Mouse (Mus musculus) layer of hippocampus, postnatal 25 days (tissue): ENCODE measurements around the gene Ptpn12. TPM values are rescaled to one million over a fixed set of nuclear protein-coding genes. Genes with fewer than 3 reads are reported as not detected.

Source experiments
- DNase-seq, 2 experiments: peaks; one replicate each; pipeline ENCODE4 v3.0.0; 2022; ENCODE audit warnings: mixed read lengths in 2 of 2, low spot score in 1 of 2; ENCODE audit errors: extremely low spot score in 1 of 2
- total RNA-seq, 2 experiments: library from RNA; stranded (reverse); gene quantifications; 2 replicates each; pipeline ENCODE4 v1.2.3; 2021

Ptpn12 gene
- total RNA-seq, 2 experiments from 2014 or later, result 31.6 to 40.0 TPM

DNA sequence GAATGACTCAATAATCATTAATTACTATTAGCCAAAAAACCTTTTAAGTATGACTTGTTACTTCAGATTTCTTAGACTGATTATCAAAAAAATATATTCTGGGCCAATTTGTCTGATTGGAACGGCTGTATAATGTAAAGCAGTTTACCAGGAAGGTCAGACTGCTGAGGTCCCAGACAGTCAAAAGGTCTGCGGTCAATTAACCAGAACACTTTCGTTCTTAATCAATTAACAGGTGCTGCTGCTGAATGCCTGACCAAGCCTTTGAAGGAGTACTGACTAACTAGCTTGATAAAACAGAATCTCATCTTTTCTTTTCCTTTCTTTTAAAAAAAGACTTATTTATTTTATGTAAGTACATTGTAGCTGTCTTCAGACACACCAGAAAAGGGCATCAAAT is 23.1 kb downstream of the Ptpn12 start:
- no peak for DNase-seq

DNA sequence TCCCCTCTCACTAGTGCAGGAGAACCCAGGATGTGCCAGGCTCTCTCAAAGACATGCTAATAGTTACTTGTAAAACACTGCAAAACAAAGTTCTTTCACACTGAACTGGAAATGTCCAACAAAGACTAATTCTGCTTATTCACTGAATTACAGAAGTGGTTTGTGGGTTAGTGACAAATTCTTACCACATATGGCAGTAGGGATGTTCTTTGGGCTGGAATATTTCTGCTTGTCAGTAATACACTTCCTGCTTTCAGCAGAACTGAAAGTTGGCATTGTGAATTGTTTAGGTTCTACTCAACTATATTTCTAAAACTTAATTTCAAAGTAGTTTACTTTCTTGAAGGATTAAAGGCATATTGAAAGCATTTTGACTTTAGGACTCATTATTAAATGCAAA is 25.5 kb downstream of the Ptpn12 start:
- DNase-seq, result no peak

DNA sequence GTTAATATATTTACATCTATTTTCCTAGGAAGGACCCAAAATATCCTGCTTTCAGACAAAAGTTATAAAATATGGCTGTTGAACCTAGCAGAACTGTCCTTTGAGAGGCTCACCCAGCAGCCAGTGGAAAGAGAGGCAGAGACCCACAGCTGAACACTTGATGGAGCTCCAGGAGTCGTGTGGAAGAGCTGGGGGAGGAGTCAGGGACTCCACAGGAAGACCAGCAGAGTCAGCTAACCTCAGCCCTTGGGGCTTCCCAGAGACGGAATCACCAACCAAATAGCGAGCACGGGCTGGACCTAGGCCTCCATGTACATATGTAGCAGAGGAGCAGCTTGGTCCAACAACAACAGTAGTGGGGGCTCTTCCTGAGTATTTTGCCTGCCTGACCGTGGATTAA is 38.6 kb downstream of the Ptpn12 start:
- no peak for DNase-seq

DNA sequence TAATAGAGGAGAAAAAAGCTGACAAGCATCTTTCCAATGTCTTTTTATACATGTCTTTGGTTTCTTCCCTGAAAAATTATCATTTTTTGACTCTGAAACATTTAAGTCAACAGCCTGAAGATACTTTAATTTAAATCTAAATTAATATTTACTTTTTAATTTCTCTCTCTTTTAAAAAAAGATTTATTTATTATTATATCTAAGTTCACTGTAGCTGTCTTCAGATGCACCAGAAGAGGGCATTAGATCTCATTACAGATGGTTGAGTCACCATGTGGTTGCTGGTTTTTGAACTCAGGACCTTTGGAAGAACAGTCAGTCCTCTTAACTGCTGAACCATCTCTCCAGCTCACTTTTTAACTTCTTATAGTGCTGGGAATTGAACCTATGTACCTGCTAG is 44.8 kb downstream of the Ptpn12 start:
- no peak for DNase-seq

DNA sequence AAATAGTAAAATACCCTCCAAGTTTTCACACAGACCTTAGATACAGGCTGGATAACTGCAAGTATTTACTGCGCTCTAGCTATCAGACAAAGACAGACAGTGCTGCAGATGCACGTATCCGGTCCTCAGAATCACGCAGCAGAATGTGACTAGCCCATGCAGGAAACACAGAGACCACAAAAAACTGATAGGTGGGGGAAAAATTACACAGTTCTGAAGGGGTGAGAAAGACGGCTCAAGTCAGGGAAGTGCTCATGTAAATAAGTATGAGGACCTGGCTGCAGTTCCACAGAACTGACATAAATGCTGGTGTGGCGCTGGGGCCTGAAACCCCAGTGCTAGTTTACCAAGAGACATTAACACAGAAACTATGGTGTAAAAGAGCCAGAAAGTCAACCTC is 53.0 kb downstream of the Ptpn12 start:
- no peak for DNase-seq

DNA sequence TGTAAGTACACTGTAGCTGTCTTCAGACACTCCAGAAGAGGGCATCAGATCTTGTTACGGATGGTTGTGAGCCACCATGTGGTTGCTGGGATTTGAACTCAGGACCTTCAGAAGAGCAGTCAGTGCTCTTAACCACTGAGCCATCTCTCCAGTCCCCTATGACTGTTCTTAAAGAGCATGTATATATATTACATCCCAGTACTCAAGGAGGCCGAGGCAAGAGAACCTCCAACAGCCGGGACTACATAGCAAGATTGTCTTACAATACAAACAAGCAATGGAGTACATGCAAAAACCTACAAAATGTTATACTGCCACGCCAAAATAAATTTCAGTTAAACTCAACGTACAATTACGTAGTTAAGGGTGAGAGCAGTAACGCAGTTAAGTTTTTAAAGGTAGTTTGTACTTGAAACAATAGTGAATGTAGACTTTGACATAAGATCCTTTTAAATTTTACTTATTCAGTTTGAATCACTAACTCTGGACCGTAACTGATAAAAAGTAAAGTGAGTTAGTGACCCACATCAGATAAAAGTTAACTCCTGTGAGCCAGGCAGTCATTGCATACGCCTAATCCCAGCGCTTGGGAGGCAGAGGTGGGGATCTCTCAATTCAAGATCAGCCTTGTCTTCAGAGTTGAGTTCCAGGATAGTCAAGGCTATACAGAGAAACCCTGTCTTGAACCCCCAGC is 53.9 kb downstream of the Ptpn12 start:
- DNase-seq, result no peak

DNA sequence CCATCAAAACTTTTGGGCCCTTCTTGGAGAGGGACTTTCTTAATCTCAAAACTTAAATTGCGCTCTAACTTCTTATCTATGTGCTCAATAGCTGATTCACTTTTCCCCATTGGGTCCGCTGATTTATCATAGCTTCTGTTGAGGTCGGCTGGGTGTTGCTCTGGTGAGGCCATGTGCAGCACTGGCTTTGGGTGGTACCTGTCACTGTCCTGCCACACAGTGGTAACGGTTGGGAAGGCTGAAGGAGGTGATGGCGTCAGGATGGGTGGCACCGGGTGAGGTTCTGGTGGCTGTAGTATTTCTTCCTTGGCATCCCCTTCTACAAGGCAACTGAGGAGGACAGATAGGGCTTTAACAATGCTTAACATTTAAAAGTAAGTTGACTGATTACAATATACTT is 57.3 kb downstream of the Ptpn12 start:
- no peak for DNase-seq

DNA sequence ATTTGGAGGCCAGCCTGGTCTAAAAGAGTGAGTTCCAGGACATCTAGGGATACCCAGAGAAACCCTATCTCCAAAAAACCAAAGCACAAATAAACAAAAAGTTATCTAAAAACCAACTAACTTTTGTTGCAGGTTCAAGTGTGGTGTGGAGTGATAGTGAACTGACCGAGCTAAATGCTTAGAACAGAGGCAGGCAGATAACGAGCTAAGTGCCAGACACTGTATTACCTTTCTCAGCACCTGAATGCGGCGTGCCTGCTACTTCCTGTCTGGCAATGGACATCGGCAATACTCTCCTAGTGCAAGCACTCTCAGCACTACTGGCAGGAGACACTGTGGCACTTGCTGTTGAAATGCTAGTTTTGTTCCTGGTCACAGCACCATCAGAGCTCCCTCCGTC is 58.2 kb downstream of the Ptpn12 start:
- DNase-seq, result no peak

DNA sequence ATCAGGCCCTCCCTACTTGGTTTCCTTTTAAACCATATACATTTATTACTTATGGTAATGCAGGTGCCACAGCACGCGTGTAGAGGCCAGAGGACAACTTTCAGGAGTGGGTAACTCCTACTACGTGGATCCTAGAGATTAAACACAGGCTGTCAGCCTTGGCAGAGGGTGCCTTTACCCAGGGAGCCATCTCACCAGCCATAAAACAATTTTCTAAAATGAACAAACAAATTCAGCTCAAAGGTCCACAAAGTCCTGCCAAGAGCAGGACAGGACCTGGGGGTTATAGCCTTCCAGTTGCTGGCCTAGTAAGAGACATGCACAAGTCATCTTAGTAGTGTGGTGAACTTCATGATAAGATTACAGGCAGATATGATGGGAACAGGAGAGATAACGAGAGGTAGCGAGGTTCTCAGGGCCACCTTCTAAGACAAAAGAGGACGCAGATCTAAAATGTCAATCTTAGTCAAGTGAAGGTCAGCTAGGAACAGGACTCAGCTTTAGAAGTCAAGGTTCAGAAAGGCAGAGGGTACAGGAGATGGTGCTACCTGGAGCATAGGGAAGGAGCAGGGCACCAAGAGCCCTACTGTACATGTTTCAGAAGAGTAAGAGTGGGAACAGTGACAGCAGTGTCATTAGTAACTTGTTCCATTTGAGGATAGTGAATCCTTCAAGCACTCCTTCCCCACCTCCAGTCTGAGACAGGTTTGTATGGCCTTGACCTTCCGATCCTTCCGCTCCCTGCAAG is 65.5 kb downstream of the Ptpn12 start:
- no peak for DNase-seq

DNA sequence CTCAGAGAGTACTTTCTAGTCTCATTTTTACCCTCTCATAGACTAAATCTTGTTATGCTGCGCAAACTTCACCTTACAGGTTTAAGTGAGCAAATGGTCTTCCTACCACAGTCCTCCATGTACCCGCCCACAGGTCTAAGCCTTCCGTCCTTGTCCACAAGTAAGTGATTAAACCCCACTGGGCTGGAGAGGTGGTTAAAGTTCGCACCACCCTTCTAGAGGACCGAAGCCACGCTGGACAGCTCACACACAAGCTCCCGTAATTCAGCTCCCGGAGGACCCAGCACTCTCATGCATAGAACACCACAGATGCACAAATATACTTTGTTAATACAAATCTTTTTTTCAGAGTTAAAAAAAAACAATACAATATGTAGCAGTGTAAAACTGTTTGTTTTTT is 69.4 kb downstream of the Ptpn12 start:
- no peak for DNase-seq

DNA sequence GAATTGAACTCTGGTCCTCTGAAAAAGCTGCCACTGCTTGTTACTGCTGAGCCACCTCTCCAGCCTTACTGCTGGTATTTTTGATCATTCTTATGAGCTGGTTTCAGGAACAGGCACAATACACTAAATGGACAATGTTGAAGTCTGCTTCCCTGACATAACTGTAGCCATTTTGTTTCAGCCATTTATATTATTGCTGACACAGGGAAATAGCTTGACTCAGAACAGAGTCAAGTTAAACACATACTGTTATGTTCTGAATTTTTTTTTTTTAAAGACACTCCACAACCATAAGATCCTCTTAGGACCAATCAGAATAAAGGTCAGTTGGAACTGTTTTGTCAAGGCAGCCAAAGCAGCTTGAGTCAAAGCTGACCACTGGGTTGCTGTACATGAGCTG is 72.2 kb downstream of the Ptpn12 start:
- no peak for DNase-seq

DNA sequence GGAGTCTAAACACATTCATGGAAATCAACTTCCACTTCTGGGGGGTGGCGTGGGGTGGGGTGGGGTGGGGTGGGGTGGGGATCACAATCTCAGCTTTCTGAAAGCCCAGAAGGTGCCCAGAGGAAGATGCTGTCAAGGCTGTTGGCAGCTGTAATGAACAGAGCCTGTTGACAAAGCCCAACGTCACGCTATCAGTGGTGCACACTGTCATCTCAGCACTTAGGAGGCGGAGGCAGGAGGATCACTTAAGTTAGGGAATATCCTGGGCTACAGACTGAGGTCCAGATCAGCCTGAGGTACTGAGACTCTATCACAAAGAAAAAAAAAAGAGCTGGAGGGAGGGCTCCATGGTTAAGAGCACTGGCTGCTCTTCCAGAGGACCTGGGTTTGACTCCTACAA is 81.0 kb downstream of the Ptpn12 start:
- no peak for DNase-seq

DNA sequence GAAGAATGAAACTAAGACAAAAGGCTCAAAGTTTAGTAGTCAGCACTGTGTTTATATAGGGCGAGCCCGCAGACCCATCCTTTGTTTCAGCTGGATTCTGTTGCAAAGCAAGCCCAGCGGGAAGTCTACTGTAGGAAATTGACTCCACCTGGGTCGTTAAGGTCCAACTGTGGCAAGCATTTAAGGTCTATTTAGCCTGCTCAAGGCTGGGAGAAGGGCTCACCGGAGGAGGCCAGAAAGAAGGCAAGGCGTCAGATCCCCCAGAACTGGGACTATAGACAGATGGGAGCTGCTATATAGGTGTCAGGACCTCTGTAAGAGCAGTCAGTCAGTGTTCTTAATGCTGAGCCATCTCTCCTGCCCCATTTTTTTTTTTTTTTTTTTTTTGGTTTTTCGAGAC is 81.7 kb downstream of the Ptpn12 start:
- DNase-seq, result no peak

DNA sequence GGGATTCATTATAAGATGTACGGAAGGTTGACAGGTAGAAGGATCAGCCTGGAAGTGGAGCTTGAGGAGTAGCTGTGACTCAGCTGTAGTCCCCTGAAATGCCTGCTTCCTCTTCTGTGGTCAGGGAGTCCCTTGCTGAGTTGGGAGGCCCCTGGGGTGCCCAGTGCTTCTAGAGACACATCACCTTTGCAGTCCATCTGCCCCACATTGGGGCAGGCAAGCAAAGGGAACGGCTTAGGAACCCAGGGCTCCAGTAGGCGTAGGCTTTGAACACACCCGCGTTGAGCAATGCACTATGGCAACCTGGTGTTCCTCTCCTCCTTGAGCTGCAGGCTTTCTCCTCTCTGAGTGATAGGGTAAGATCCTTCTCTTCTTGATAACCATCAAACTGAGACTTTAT is 82.6 kb downstream of the Ptpn12 start:
- no peak for DNase-seq

DNA sequence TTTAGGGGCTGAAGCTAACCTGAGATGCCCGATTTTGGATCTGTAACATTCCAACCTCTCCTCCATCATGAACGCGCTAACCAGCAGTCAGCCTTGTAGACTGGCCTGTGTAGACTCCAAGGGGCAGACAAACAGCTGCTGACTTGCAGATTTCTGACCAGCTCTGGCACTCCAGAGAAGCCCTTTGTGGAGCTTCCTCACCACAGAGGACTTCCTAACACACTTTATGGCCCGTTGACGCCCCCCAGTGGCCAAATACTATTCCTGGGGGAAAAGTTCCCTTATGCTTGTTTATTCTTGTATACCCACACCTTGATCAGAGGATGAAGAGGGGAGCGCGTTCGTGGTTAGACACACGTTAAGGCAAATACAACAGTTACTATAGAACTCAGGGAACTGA is 86.7 kb downstream of the Ptpn12 start:
- peak in 1 of 2 experiments; percentile 64 for DNase-seq

DNA sequence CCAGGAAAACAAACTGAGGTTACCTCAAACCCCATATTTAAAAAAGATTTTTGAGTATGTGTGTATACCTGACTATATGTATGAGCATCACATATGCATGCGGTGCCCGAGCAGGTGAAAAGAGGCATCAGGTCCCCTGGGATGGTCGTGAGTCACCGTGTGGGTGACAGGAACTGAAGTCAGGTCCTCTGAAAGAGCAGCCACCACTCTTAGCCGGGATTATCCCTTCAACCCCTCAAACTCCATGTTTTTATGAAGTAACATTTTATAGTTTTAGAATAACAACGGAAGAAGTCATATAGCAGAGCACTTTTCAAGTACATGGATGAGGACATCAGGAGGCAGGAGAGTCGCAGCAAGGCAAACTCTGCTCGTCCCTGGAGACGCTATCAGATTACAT is 87.2 kb downstream of the Ptpn12 start:
- no peak for DNase-seq

DNA sequence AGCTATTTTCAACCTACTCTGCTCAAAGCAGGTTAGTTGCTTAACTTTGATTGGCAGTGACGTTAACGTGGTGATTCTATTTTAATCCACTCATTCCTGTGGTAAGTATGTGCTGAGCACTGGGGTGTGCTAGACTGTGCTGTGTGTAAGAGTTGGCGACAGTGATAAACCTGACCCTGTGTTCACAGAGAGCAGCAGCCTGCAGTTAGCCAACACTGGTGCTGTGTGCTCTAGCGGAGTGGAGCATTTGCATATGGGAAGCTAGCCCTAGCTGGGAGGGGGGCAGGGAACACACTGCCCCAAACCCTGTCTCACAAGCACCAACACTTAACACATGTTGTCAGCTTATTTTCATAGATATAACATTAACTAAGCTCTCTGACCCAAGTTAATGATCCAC is 87.8 kb downstream of the Ptpn12 start:
- DNase-seq, result no peak

DNA sequence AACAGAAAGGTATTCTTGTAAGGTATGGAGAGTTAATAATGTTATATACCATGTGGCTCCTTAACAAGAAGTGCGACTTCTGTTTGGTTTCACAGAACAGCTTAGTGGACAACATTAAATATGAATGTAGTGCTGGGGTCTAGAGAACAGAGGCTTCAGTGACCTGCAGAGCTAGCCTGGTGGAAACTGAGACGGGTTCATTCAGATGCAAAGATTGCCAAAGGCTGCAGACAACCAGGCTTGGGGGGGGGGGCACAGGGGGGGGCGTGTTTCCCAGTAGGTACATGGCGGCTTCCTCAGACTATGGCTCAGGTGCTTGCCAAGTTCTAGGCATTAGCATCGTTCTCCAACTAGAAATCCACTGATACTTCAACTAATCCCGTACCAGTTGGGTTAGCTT is 91.3 kb downstream of the Ptpn12 start:
- DNase-seq, result no peak

DNA sequence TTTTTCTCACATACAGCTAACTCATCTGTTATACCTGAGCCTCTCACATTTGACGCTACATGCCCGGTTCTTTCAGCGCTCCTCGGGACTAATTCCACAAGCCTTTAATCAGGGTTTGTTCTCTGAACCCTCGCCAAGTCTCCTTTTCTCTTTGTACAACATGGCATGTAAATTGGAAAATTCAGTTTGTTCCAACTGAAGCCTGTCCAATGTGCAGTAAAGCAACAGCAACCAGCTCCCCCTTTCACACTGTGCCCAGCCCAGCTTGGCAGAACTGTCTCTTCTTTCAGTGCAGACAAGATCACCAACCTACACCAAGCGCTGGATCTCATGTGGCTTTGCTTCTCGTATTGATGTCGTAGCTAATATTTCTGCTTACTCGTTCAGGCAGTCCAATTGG is 92.4 kb downstream of the Ptpn12 start:
- DNase-seq, result no peak

DNA sequence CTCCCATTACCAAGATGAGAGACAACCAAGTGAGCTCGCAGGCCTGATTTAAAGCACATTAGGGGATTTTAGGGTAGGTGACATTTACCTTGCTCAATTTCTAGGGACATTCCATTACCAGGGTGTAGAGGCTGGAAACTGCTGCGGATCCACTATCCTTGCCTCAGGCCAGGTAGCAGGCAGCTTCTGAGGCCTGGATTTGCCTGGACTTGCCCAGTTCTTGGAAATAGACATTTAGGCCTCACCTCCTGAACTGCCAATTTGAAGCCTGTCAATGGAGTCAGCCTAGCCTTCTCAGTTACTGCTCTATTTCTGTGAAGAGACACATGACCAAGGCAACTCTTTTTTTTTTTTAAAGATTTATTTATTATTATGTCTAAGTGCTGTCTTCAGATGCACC is 94.8 kb downstream of the Ptpn12 start:
- DNase-seq, result no peak

DNA sequence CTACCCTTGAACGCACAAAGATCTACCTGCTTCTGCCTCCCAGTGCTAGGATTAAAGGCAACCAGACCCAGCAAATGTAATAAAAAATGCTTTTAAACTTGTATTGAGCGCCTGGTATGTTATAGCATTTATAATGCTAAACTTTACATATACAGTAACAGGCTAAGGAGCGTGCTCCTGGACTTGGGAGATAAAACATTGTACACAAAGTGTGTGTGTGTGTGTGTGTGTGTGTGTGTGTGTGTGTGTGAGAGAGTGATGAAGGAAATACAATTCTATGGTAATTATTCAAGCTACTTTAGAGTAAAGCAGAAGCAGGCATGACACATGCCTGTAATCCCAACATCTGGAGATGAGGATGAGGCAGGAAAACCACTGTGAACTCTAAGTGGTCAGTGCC is 99.4 kb downstream of the Ptpn12 start, which contains the start of gene Rsbn1l:
TSS of gene Rsbn1l (minus strand) at position 101 of the 400 bp plus-strand sequence.
- no peak for DNase-seq

DNA sequence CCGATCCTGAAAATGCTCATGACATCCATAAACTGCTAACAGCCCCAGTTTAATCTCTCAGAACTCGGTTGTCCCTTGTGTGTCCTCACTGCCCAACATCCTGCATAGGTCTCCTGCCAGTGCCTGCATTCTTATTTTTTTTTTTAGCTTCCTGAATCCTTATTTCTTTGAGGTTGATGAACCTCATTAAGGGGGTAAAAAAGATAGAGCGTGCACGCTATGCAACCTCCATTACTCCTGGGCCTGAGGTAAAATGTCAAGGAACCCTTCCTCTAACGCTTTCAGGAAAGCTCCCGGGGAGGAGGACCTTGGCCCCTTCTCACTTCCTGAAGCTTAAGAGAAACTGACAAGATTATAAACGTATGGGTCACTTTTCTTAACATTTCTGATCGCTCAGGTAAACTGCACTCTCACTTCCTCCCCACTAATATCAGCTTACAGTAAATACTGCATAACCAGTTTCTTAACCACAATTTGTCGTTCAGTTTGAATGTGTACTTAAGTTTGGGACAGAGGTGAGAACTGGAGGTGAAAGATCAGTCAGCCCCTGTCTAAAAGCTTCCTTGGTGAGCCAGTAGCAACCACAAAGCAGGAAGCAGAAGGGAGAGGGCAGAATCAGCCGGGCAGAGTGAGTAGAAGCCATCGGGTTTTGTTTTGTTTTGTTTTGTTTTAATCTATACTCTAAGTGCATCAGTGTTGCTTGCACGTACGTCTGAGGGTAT is 100.4 kb downstream of the Ptpn12 start:
- no peak for DNase-seq
